Mouse (Mus musculus): ENCODE measurements around the gene Lcp2. TPM values are rescaled to one million over a fixed set of nuclear protein-coding genes. Genes with fewer than 3 reads are reported as not detected.

Gene Lcp2
- polyA plus RNA-seq, 1 experiment from 2014 or later: 2.4 TPM

DNA sequence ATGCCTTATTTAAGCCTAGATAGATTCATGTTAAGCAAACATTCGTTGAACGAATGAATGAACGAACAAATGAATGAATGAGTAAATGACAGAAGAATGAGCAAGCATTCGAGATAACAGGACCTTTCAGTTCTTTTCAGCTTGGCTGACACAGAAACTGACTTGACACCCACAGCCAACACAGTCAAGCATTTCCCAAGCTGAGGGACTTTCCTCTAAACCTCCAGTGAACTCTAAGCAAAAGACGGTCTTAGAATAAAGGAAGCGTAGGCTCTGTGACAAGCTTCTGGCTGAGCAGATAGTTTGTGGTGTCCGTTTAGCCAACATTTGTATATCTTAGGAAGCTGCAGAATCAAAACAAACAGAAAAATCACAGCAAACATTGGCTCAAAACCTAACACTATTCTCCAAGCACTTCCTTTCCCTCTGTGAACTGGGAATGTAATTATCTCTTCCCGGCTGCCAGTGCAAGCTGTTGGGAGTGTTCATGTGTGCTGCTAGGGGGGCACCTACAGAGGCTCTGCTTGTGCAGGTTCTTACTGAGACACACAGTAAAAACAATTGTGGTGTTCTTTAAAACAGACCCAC, 39.5 kb downstream of the Lcp2 start:
- WGBS: 72% methylated on average over 8 of the region's 8 CpGs

GRCm38 (mm10) chr11:34087064-34087463, 40.3 kb downstream of the Lcp2 start:
- 53% methylated on average over 3 of the region's 3 CpGs for WGBS
- Histone ChIP-seq H3K27ac (ENCODE audit: low read length) (no peak overlapping the region), H3K27me3 (ENCODE audit: control insufficient read depth, insufficient read depth, low read length) (no peaks in the 10 kb centered on the region)

More for the DNA sequence above, 39.5 kb downstream of the Lcp2 start:
- Histone ChIP-seq H3K4me3 (ENCODE audit: low read depth, low read length) (no peak overlapping the region), H3K9me3 (ENCODE audit: control insufficient read depth, low read depth, low read length) (no peaks in the 10 kb centered on the region), H3K9ac (replicated peaks; ENCODE audit: low read depth, low read length) (no peak overlapping the region), H3K27me3 (ENCODE audit: control insufficient read depth, insufficient read depth, low read length) (no peaks in the 10 kb centered on the region), H3K27ac (ENCODE audit: low read length) (no peak overlapping the region), H3K4me1 (ENCODE audit: control insufficient read depth, insufficient read depth, low read length) (no peaks in the 10 kb centered on the region), H3K4me2 (replicated peaks; ENCODE audit: low read depth, low read length) (no peak overlapping the region), H3K36me3 (ENCODE audit: control insufficient read depth, insufficient read depth, low read length) (no peaks in the 10 kb centered on the region)
- no peak for ATAC-seq (ENCODE audit: insufficient number of reproducible peaks, insufficient read depth, low FRiP score, low read depth)

DNA sequence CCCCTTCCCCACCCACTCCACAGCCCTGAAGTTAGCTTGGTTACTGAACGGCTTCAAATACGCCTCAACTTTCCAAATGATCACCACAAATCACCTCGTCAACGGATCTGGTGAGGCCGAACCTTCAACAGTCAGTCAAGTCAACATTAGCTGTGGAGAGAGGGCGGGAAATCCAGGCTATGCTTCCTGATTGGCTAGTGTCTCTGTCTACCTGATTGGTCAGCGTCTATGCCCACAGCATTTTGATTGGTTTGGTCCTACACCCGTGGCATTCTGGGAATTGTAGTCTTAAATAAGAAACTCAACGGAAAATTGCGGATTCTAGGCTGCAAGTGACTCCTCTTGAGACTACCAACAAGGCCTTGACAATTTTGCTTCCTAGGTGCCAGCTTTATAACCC, 51.7 kb downstream of the Lcp2 start, which contains the start of gene 4930469K13Rik:
Gene 4930469K13Rik, minus strand, starts transcription at position 133 of the 400 bp plus-strand sequence.
- no peaks in the 10 kb centered on the region for H3K4me1 ChIP-seq (ENCODE audit: control insufficient read depth, insufficient read depth, low read length)
- no peak within 1 kb of the TSS for H3K4me3 ChIP-seq (ENCODE audit: low read depth, low read length)
- 81% methylated on average over 10 of the region's 10 CpGs for WGBS
- H3K36me3 ChIP-seq (ENCODE audit: control insufficient read depth, insufficient read depth, low read length): no peaks in the 10 kb centered on the region
- no peaks in the 10 kb centered on the region for H3K9me3 ChIP-seq (ENCODE audit: control insufficient read depth, low read depth, low read length)
- no peak for ATAC-seq (ENCODE audit: insufficient number of reproducible peaks, insufficient read depth, low FRiP score, low read depth)
- no peak within 1 kb of the TSS for H3K4me2 ChIP-seq (replicated peaks; ENCODE audit: low read depth, low read length)
- no peak within 1 kb of the TSS for H3K9ac ChIP-seq (replicated peaks; ENCODE audit: low read depth, low read length)
- no peak within 1 kb of the TSS for H3K27ac ChIP-seq (ENCODE audit: low read length)
- no peaks in the 10 kb centered on the region for H3K27me3 ChIP-seq (ENCODE audit: control insufficient read depth, insufficient read depth, low read length)

More at GRCm38 (mm10) chr11:34087064-34087463, 40.3 kb downstream of the Lcp2 start:
- no peaks in the 10 kb centered on the region for H3K4me1 ChIP-seq (ENCODE audit: control insufficient read depth, insufficient read depth, low read length)
- no peaks in the 10 kb centered on the region for H3K9me3 ChIP-seq (ENCODE audit: control insufficient read depth, low read depth, low read length)
- no peaks in the 10 kb centered on the region for H3K36me3 ChIP-seq (ENCODE audit: control insufficient read depth, insufficient read depth, low read length)
- H3K4me3 ChIP-seq (ENCODE audit: low read depth, low read length): no peak overlapping the region
- no peak for ATAC-seq (ENCODE audit: insufficient number of reproducible peaks, insufficient read depth, low FRiP score, low read depth)
- H3K9ac ChIP-seq (replicated peaks; ENCODE audit: low read depth, low read length): no peak overlapping the region
- H3K4me2 ChIP-seq (replicated peaks; ENCODE audit: low read depth, low read length): no peak overlapping the region

DNA sequence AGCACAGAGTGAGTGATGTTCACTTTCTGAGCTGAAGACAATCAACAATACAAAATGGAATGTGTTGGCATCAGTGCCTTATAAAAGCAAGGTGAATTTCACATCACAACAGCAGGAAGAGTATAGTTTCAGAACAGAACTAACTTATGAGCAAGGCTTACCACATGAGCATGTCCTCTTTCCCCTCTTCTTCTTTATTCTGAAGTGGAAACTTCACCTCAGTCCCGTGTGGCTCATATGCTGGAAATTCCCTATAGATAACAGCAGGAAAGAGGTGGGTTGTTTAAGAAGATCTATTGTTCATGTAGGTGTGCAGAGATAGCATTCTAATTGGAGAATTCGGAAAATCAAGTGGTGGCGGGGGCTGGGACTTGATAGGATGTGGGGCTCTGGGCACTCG, 55.1 kb downstream of the Lcp2 start:
- Histone ChIP-seq H3K36me3 (ENCODE audit: control insufficient read depth, insufficient read depth, low read length) (no peaks in the 10 kb centered on the region), H3K4me1 (ENCODE audit: control insufficient read depth, insufficient read depth, low read length) (no peaks in the 10 kb centered on the region), H3K27ac (ENCODE audit: low read length) (no peak overlapping the region), H3K4me2 (replicated peaks; ENCODE audit: low read depth, low read length) (no peak overlapping the region), H3K9ac (replicated peaks; ENCODE audit: low read depth, low read length) (no peak overlapping the region), H3K4me3 (ENCODE audit: low read depth, low read length) (no peak overlapping the region), H3K9me3 (ENCODE audit: control insufficient read depth, low read depth, low read length) (no peaks in the 10 kb centered on the region), H3K27me3 (ENCODE audit: control insufficient read depth, insufficient read depth, low read length) (no peaks in the 10 kb centered on the region)
- ATAC-seq (ENCODE audit: insufficient number of reproducible peaks, insufficient read depth, low FRiP score, low read depth): no peak
- 85% methylated on average over 4 of the region's 4 CpGs for WGBS

GRCm38 (mm10) chr11:34104919-34105318, 58.2 kb downstream of the Lcp2 start:
- ATAC-seq (ENCODE audit: insufficient number of reproducible peaks, insufficient read depth, low FRiP score, low read depth): no peak
- Histone ChIP-seq H3K9ac (replicated peaks; ENCODE audit: low read depth, low read length) (no peak overlapping the region), H3K27me3 (ENCODE audit: control insufficient read depth, insufficient read depth, low read length) (no peaks in the 10 kb centered on the region), H3K4me3 (ENCODE audit: low read depth, low read length) (no peak overlapping the region), H3K9me3 (ENCODE audit: control insufficient read depth, low read depth, low read length) (no peaks in the 10 kb centered on the region), H3K27ac (ENCODE audit: low read length) (no peak overlapping the region), H3K36me3 (ENCODE audit: control insufficient read depth, insufficient read depth, low read length) (no peaks in the 10 kb centered on the region), H3K4me1 (ENCODE audit: control insufficient read depth, insufficient read depth, low read length) (no peaks in the 10 kb centered on the region), H3K4me2 (replicated peaks; ENCODE audit: low read depth, low read length) (no peak overlapping the region)
- WGBS: 61% methylated on average over 1 of the region's 1 CpGs

DNA sequence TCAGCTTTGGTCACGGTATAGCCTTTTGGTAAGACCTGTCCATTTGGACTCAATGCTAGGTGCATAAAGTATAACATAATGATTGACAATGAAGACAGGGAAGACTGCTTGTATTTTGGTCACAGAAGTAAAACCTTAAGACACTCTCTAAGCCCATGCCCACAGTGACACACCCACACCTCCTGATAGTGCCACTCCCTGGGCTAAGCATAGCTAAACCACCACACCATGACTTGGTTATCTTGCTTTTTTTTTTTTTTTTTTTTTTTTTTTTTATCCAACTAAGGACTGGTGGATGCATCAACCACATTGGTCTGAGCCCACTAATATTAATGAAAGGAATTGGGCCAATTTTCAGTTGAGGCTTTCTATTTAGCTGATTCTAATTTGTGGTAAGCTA, 62.5 kb downstream of the Lcp2 start:
- H3K9me3 ChIP-seq (ENCODE audit: control insufficient read depth, low read depth, low read length): no peaks in the 10 kb centered on the region
- 85% methylated on average over 1 of the region's 1 CpGs for WGBS
- no peaks in the 10 kb centered on the region for H3K4me1 ChIP-seq (ENCODE audit: control insufficient read depth, insufficient read depth, low read length)
- H3K36me3 ChIP-seq (ENCODE audit: control insufficient read depth, insufficient read depth, low read length): no peaks in the 10 kb centered on the region
- H3K27ac ChIP-seq (ENCODE audit: low read length): no peak overlapping the region
- no peak overlapping the region for H3K9ac ChIP-seq (replicated peaks; ENCODE audit: low read depth, low read length)
- no peak overlapping the region for H3K4me2 ChIP-seq (replicated peaks; ENCODE audit: low read depth, low read length)
- ATAC-seq (ENCODE audit: insufficient number of reproducible peaks, insufficient read depth, low FRiP score, low read depth): no peak
- no peak overlapping the region for H3K4me3 ChIP-seq (ENCODE audit: low read depth, low read length)
- H3K27me3 ChIP-seq (ENCODE audit: control insufficient read depth, insufficient read depth, low read length): no peaks in the 10 kb centered on the region

- no peak overlapping the region for H3K4me2 ChIP-seq (replicated peaks; ENCODE audit: low read depth, low read length)
- H3K4me1 ChIP-seq (ENCODE audit: control insufficient read depth, insufficient read depth, low read length): no peaks in the 10 kb centered on the region
- H3K36me3 ChIP-seq (ENCODE audit: control insufficient read depth, insufficient read depth, low read length): no peaks in the 10 kb centered on the region
- ATAC-seq (ENCODE audit: insufficient number of reproducible peaks, insufficient read depth, low FRiP score, low read depth): no peak
- no peak overlapping the region for H3K27ac ChIP-seq (ENCODE audit: low read length)
- H3K9me3 ChIP-seq (ENCODE audit: control insufficient read depth, low read depth, low read length): no peaks in the 10 kb centered on the region
- H3K9ac ChIP-seq (replicated peaks; ENCODE audit: low read depth, low read length): no peak overlapping the region
- WGBS: 77% methylated on average over 7 of the region's 7 CpGs
- H3K4me3 ChIP-seq (ENCODE audit: low read depth, low read length): no peak overlapping the region
- no peaks in the 10 kb centered on the region for H3K27me3 ChIP-seq (ENCODE audit: control insufficient read depth, insufficient read depth, low read length)
Observed at GRCm38 (mm10) chr11:34111940-34112339, 65.2 kb downstream of the Lcp2 start.

DNA sequence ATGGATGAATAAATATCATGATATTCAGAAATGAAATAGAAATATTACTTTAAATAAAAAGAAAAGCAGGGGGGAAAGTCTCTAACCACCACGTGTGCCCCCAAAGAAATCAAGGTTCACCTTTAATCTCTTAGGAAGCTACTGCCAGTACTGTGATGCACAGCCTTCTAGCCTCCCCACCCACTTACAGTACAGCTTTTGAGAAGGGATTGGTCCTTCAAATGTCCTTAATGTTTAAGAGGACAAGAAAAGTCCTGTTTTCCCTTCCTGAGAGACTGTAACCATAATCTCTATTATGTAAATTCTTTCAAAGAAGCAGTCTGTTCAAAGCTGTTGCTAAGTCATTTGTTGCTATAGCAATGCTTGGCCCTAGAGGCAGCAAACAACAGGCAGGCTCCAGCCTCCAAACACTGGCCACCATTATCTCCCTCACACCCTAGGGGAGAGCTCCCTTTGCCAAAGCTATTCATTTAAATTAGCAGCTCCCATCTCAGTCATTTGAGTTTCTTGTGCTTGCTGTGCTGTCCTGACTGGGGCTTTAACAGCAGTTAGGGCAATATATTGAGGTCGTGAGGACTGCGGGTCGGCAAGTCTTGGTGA, 66.2 kb downstream of the Lcp2 start:
- Histone ChIP-seq H3K9ac (replicated peaks; ENCODE audit: low read depth, low read length) (no peak overlapping the region), H3K27me3 (ENCODE audit: control insufficient read depth, insufficient read depth, low read length) (no peaks in the 10 kb centered on the region), H3K4me1 (ENCODE audit: control insufficient read depth, insufficient read depth, low read length) (no peaks in the 10 kb centered on the region), H3K27ac (ENCODE audit: low read length) (no peak overlapping the region), H3K9me3 (ENCODE audit: control insufficient read depth, low read depth, low read length) (no peaks in the 10 kb centered on the region), H3K4me2 (replicated peaks; ENCODE audit: low read depth, low read length) (no peak overlapping the region), H3K36me3 (ENCODE audit: control insufficient read depth, insufficient read depth, low read length) (no peaks in the 10 kb centered on the region), H3K4me3 (ENCODE audit: low read depth, low read length) (no peak overlapping the region)
- WGBS: 55% methylated on average over 4 of the region's 4 CpGs
- no peak; the same call in 1 of the 2 replicates for ATAC-seq (ENCODE audit: insufficient number of reproducible peaks, insufficient read depth, low FRiP score, low read depth)

GRCm38 (mm10) chr11:34113760-34114159, 67.0 kb downstream of the Lcp2 start:
- Histone ChIP-seq H3K9me3 (ENCODE audit: control insufficient read depth, low read depth, low read length) (no peaks in the 10 kb centered on the region), H3K4me2 (replicated peaks; ENCODE audit: low read depth, low read length) (no peak overlapping the region), H3K27me3 (ENCODE audit: control insufficient read depth, insufficient read depth, low read length) (no peaks in the 10 kb centered on the region), H3K4me3 (ENCODE audit: low read depth, low read length) (no peak overlapping the region), H3K9ac (replicated peaks; ENCODE audit: low read depth, low read length) (no peak overlapping the region), H3K36me3 (ENCODE audit: control insufficient read depth, insufficient read depth, low read length) (no peaks in the 10 kb centered on the region), H3K4me1 (ENCODE audit: control insufficient read depth, insufficient read depth, low read length) (no peaks in the 10 kb centered on the region), H3K27ac (ENCODE audit: low read length) (no peak overlapping the region)
- 53% methylated on average over 2 of the region's 2 CpGs for WGBS
- ATAC-seq (ENCODE audit: insufficient number of reproducible peaks, insufficient read depth, low FRiP score, low read depth): no peak
